Mouse (Mus musculus) midbrain, embryonic 14.5 days (tissue): ENCODE measurements around the gene Rtca. TPM values are rescaled to one million over a fixed set of nuclear protein-coding genes. Genes with fewer than 3 reads are reported as not detected.

ENCODE experiments used
- ATAC-seq: fragments of 200-750 bp; cut with Nextera tagmentation; 2 replicates; pipeline ENCODE4 v1.8.0; 2017; ENCODE audit warnings: moderate number of reproducible peaks, moderate library complexity; ENCODE audit not compliant: low FRiP score, low TSS enrichment
- DNase-seq: peaks from one replicate; pipeline ENCODE4 v3.0.0-alpha.2; 2015
- H3K27ac ChIP-seq: fragments of 300-500 bp; sonication (generic); replicated peaks from 2 replicates; pipeline ENCODE4 v1.5.1; 2014; ENCODE audit warnings: mild to moderate bottlenecking, low read depth, low read length, moderate library complexity
- H3K27me3 ChIP-seq: fragments of 300-500 bp; sonication (generic); 2 replicates; pipeline ENCODE4 v1.6.1; 2014; ENCODE audit warnings: low read length, control low read depth, mixed read lengths; ENCODE audit not compliant: control insufficient read depth, insufficient read depth
- H3K36me3 ChIP-seq: fragments of 300-500 bp; sonication (generic); 2 replicates; pipeline ENCODE4 v1.6.1; 2014; ENCODE audit warnings: low read length, control low read depth; ENCODE audit not compliant: control insufficient read depth, insufficient read depth
- H3K4me1 ChIP-seq: fragments of 300-500 bp; sonication (generic); 2 replicates; pipeline ENCODE4 v1.6.1; 2014; ENCODE audit warnings: mild to moderate bottlenecking, antibody characterized with exemption, low read length, control low read depth; ENCODE audit not compliant: control insufficient read depth, insufficient read depth
- H3K4me2 ChIP-seq: fragments of 300-500 bp; sonication (generic); 2 replicates; pipeline ENCODE4 v1.6.1; 2014; ENCODE audit warnings: mild to moderate bottlenecking, low read length, moderate library complexity
- H3K4me3 ChIP-seq: fragments of 300-500 bp; sonication (generic); replicated peaks from 2 replicates; pipeline ENCODE4 v1.5.1; 2014; ENCODE audit warnings: low read depth, low read length
- H3K9ac ChIP-seq: fragments of 300-500 bp; sonication (generic); replicated peaks from 2 replicates; pipeline ENCODE4 v1.6.1; 2014; ENCODE audit warnings: mild to moderate bottlenecking, low read length, moderate library complexity
- H3K9me3 ChIP-seq: fragments of 300-500 bp; sonication (generic); 2 replicates; pipeline ENCODE4 v1.6.1; 2016; ENCODE audit warnings: low read length, control low read depth, mixed read lengths; ENCODE audit not compliant: control insufficient read depth
- WGBS: fragments of 180-500 bp; shearing (Covaris S2); extraction: QIAGEN DNeasy Blood & Tissue Kit; methylation state at CpG from one replicate; pipeline ENCODE4 v1.1.7; 2014; 5-methylcytosine and 5-hydroxymethylcytosine counted together
- polyA plus RNA-seq: library from polyadenylated mRNA; unstranded; fragments of >200 nt; fragmentation: Nextera tagmentation; extraction: Ambion mirVana; gene quantifications from 2 replicates; pipeline ENCODE4 v1.2.1, GENCODE M21; 2014

Gene Rtca
- polyA plus RNA-seq, 1 experiment from 2014 or later = 120 TPM

- Histone ChIP-seq H3K27ac (no peak overlapping the region), H3K9ac (no peak overlapping the region), H3K9me3 (0 out of 2 replicates have a peak, but pooled peaks cover 4% of the 10 kb centered on the region), H3K4me1 (no peaks in the 10 kb centered on the region), H3K36me3 (no peaks in the 10 kb centered on the region), H3K4me3 (no peak overlapping the region), H3K4me2 (no peak overlapping the region), H3K27me3 (no peaks in the 10 kb centered on the region)
- DNase-seq = no peak
- WGBS = 76% methylated on average over 1 of the region's 1 CpGs
- ATAC-seq = no peak
These were observed 53.5 kb downstream of the Rtca start for GRCm38 (mm10) chr3:116454529-116454928.

DNA sequence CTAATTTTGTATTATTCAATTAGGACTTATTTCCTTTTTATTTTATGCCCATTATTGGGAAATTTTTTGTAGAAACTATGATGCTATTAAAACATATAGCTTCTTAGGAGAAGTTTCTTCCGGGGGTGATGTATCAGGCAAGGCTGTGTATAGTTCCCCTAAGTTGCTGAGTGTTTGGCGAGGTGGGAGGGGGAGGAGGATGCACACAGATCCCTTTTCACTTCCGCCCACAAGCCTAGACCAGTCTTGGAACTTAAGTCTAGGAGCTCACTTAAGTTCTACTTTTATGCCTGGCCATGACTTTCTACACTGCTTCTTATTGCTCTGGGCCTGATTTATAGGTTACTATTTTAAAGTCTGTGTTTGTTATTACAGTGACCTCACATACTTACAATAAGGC is 57.3 kb downstream of the Rtca start:
- no peaks in the 10 kb centered on the region for H3K27me3 ChIP-seq
- no peak overlapping the region for H3K27ac ChIP-seq
- H3K4me2 ChIP-seq = no peak overlapping the region
- ATAC-seq (no peak), DNase-seq (no peak)
- 88% methylated on average over 3 of the region's 3 CpGs for WGBS
- H3K36me3 ChIP-seq = no peaks in the 10 kb centered on the region
- no peaks in the 10 kb centered on the region for H3K4me1 ChIP-seq
- no peaks in the 10 kb centered on the region for H3K9me3 ChIP-seq
- no peak overlapping the region for H3K9ac ChIP-seq
- H3K4me3 ChIP-seq = no peak overlapping the region

DNA sequence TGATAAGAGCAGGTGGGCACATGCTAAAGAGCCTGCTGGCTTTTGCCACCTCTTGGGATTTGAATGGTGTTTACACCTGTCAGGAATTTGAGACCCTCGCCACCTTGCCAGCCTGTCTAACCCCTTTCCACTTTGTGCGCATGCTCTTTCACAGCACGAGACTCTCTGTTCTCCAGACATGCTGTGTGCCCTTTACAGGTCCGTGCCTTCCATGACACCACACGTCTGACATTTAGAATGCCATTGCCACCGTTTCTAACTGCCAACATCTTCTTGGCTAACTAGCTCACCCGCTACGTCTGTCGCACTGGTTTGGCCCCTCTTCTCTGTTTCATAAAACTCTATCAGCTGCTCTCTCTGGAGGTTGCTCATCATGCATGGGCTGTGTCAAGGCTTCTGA is 63.7 kb downstream of the Rtca start:
- DNase-seq (no peak), ATAC-seq (no peak)
- 89% methylated on average over 9 of the region's 9 CpGs for WGBS
- H3K27me3 ChIP-seq = no peaks in the 10 kb centered on the region
- no peak overlapping the region for H3K27ac ChIP-seq
- no peak overlapping the region for H3K4me3 ChIP-seq
- H3K9ac ChIP-seq = no peak overlapping the region
- no peak overlapping the region for H3K4me2 ChIP-seq
- H3K4me1 ChIP-seq = no peaks in the 10 kb centered on the region
- no peaks in the 10 kb centered on the region for H3K36me3 ChIP-seq
- no peaks in the 10 kb centered on the region for H3K9me3 ChIP-seq

- ATAC-seq (no peak), DNase-seq (no peak)
- Histone ChIP-seq H3K27ac (no peak overlapping the region), H3K9ac (no peak overlapping the region), H3K27me3 (no peaks in the 10 kb centered on the region), H3K9me3 (no peaks in the 10 kb centered on the region), H3K4me2 (no peak overlapping the region), H3K4me3 (no peak overlapping the region), H3K4me1 (no peaks in the 10 kb centered on the region), H3K36me3 (no peaks in the 10 kb centered on the region)
- WGBS = 81% methylated on average over 1 of the region's 1 CpGs
These were observed 65.2 kb downstream of the Rtca start for GRCm38 (mm10) chr3:116442788-116443187.

DNA sequence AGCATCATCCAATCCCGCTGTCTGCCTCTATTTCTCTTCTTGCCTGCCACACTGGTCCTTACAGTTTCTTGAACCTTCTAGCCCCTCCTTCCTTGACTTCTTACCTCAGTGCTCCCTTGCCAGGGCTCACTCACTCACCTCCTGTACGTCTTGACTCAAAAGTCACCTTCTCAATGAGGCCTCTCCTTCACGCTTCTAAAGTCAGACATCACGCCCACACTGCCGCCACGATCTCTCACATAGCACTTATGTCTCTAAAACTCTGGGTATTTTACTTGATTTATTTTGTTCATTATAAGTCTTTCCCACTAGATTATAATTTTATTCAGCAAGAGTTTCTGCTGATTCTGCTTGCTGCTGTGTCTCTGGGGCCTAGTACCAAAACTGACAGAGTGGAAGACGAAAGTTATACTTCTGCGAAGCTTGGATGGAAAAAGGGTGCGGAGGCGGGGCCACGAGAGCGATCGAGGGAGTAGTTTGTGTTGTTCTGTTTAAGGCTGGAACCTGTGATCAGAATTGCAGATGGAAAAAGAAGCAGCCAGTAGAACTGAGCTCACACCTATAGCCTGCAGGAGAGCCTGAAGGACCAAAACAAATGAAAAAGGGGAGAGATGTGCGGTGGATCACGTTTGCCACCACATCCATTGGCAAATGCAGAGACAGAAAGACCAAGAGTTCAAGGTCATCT is 66.3 kb downstream of the Rtca start:
- no peaks in the 10 kb centered on the region for H3K4me1 ChIP-seq
- DNase-seq (no peak), ATAC-seq (no peak)
- H3K36me3 ChIP-seq = no peaks in the 10 kb centered on the region
- no peak overlapping the region for H3K4me3 ChIP-seq
- no peak overlapping the region for H3K4me2 ChIP-seq
- H3K9ac ChIP-seq = no peak overlapping the region
- no peaks in the 10 kb centered on the region for H3K9me3 ChIP-seq
- no peaks in the 10 kb centered on the region for H3K27me3 ChIP-seq
- H3K27ac ChIP-seq = no peak overlapping the region
- 92% methylated on average over 15 of the region's 15 CpGs for WGBS

- Histone ChIP-seq H3K27me3 (no peaks in the 10 kb centered on the region), H3K4me2 (no peak overlapping the region), H3K4me3 (no peak overlapping the region), H3K9ac (no peak overlapping the region), H3K4me1 (no peaks in the 10 kb centered on the region), H3K36me3 (no peaks in the 10 kb centered on the region), H3K9me3 (no peaks in the 10 kb centered on the region), H3K27ac (no peak overlapping the region)
- 57% methylated on average over 8 of the region's 8 CpGs for WGBS
- ATAC-seq (no peak), DNase-seq (no peak)
These were observed 67.7 kb downstream of the Rtca start for GRCm38 (mm10) chr3:116440066-116440997.

Other genes starting within 250 kb of the Rtca start
- 3.5 and 6.2 TPM in 2 replicates for gene Cdc14a, start 84.2 kb downstream of the Rtca start, polyA plus RNA-seq
- gene Dbt, start 4.9 kb upstream of the Rtca start, polyA plus RNA-seq = 7.3 and 7.5 TPM in 2 replicates
- 0.34 and 0.49 TPM in 2 replicates for gene Lrrc39, start 54.8 kb upstream of the Rtca start, polyA plus RNA-seq
- gene Sass6, start 86.8 kb upstream of the Rtca start, polyA plus RNA-seq = 10.0 and 16.2 TPM in 2 replicates
- gene Trmt13, start 106.4 kb upstream of the Rtca start, polyA plus RNA-seq = 22.9 and 26.1 TPM in 2 replicates
- 61.4 and 75.5 TPM in 2 replicates for gene Mfsd14a, start 154.5 kb upstream of the Rtca start, polyA plus RNA-seq
- not detected in 2 replicates for gene Gm43191, start 173.1 kb upstream of the Rtca start, polyA plus RNA-seq
- gene Slc35a3, start 204.6 kb upstream of the Rtca start, polyA plus RNA-seq = 7.9 and 8.3 TPM in 2 replicates